Mouse (Mus musculus): ENCODE measurements at regions not wholly inside any gene's neighbourhood (a gene's known extent, or its start where the extent isn't known, plus 50 kb on each side); places are given as distances from the start of the nearest gene placed in this dataset.

DNA sequence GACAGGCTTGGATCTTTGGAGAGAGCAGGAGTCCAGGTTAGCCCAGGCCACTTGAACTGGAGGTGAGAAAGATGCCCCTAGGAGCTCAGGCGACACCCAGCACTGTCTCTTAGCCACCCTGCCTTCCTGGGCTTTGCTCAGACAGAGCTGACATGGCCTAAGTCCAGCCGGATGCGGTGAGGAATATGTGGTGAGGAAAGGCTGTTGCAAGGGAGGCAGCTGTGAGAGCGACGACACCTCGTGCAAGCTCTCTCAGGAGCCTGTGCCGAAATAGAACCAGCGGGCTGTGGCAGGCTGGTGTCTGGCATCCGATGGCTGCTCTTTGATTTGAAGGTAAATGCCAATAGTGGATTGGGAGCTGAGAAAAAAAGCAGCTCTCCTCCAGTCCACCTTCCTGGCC lies 191.4 kb upstream of the Sdk2 start:
- TF ChIP-seq GATA1 (IDR thresholded peaks at IDR 0.05; ENCODE audit: borderline replicate concordance, low read length) (no peak), FLI1 (IDR thresholded peaks at IDR 0.05; ENCODE audit: low read length) (no peak)
